Mouse (Mus musculus) layer of hippocampus, adult 9-11 months (tissue): ENCODE measurements around the gene Ttc32.
"Not testable (repeated sequence)": the region's sequence is repeated elsewhere in the genome, so short reads cannot be mapped to it uniquely, and the experiment has no call there.

Source experiments
- DNase-seq: peaks from one replicate; pipeline ENCODE4 v3.0.0; 2022

The Ttc32 gene

DNA sequence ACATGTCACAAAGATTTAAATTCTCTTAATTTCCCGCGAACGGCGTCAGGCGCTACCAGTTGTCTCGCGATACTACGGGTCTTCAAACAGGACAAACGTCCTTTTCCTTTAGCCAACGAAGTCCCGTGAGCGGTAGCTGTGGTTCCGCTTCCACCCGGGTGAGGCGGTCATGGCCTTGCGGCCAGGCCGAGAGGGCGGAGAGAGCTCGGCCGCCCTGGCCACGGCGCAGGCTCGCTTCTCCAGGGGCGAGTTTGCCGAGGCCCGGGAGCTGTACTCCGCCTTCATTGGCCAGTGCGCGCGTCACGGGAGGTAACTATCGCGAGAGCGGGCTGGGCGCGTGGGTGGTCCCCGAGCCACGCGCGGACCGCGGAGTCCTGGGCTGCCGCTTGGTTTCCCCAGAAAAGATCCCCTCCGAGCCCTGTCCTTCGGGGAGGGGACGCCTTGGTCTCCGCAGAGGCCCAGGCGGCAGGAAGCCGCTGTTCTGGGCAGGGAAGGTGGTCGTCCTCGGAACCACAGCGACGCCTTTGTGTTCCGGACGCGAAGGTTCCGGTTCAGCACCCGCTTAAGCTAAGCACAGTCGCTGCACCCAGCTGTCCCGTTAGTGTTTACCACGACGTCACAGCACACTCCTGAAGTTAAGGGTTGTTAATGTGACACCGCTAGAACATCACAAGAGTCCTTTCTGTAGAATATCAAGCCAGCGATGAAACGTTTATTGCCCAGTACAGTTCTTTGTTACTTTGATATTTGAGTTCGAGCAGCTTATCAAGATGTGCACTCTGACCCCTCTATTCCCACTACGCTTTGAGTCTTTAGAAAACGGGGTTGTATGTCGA is at the start of gene Ttc32:
Gene Ttc32 (plus strand): TSS at position 110 of the 836 bp plus-strand sequence.
- peak; percentile 94 for DNase-seq

- no peak for DNase-seq
These were observed 36.6 kb upstream of the Ttc32 start for GRCm38 (mm10) chr12:8993231-8993630.

DNA sequence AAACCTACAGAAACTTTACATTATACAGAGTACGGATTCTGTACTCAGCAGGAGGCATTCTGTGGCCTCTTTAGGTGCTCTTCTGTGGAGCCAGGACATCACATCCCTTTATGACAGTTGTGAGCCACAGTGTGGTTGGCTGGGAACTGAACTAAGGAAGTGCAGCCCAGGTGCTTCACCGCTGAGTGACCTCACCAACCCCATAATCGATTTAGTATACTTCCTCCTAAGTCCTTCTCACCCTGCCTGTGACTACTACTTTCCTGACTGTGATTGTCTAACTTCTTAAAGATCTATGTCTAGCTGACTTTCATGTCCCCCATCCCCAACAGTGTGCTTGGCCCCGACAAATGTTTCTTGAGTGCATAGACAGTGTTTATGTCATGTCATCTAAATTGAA is 31.5 kb upstream of the Ttc32 start:
- DNase-seq, result no peak

DNA sequence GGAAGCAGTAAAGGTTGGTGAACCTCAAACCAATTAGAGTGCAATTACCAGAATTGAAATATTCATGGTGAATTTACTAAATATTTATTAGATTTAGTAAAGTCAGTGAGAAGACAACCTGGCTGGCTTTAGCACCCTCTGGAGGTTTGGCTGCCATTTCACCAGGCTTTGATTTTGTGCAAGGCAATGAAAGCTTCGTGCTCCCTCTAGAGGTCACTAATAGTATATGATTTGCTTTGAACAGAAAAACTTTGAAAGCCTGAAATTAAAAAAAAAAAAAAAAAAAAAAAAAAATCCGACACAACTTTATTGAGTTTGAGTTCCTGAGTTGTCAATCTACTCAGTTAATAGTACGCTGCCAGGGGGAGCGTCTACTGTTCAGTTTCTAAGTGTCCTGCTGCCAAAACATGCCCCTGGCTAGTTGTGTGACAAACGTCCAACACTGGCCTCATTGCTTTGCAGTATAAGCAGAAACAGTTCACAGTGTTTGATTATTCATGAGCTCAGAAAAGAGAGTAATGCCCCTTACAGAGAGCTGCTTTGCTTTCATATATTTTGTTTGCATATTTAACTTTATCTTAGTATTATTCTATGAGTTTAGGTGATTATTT is 27.7 kb upstream of the Ttc32 start:
- peak; percentile 41 for DNase-seq

DNA sequence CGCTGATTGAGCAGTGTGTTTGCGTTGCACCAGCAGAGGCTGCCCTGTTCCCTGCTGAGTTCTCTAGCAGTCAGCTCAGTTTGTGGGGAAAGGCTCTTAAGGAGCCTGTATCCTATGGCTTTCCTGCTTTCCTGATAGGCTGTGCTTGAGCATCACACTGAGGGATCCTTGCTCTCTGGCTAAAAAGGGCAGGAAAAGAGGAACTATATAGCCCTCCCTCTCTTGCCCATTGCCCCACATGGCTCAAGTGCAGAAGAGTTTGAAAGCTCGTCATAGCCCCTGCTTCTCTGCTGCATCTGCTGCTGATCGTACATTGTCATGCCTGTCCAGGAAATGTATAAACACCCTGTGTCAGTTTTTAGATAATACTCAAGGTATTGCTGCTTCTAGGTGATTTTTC is 22.7 kb upstream of the Ttc32 start:
- no peak for DNase-seq

DNA sequence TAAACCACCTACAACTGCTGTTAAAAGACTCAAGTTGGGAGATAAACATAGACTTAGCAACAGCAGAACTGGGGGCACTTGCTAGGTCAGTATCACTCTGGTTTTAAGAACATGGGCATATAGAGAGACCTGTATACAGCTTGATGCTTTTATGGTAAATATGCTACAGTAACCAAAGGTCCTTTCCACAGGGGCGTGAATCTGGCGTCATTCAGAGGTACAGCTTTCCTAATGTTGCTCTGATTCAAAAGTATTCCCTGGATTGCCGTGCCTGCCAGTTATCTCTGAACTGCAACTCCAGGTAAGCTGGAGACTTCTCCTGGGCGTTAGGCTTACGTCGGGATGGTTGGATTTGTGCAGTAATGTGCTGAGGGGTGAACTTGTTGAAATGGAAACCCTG is 22.0 kb upstream of the Ttc32 start:
- DNase-seq, result no peak

DNA sequence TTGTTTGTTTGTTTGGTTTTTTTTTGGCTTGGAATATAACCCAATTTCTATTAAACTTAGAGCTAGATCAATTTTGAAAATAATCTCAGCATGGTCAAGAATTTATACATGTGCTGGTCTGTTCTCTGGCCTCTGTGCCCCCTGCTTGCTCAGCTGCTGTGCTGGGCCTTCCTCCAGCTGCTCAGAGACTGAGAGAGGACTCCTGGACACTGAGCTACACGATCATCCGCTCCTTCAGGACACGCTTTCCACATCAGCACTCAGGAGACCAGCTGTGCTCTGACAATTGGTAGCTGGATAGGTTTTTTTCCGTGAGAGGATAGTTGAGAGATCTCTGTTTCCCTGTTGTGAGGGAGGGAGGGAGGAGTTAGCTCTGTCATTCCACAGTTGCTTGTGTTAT is 19.5 kb upstream of the Ttc32 start:
- no peak for DNase-seq

DNA sequence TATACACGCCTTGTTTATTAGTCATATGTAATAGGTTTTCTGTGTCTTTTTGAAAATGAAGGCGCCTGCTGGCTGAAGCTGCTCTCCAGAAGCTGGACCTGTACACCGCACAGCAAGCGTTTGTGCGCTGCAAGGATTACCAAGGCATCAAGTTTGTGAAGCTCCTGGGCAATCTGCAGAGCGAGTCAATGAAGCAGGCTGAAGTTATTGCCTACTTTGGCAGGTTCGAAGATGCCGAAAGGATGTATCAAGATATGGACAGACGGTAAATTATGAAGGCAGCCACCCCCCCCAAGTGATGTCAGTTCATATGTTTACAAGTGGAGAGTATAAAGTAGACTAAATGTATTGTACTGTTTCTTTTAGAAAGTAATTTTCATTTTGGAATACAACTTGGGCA is 13.4 kb upstream of the Ttc32 start:
- DNase-seq, result no peak

GRCm38 (mm10) chr12:9020431-9020830 is 9.4 kb upstream of the Ttc32 start:
- DNase-seq, result no peak

- DNase-seq, result no peak
These were observed 8.8 kb upstream of the Ttc32 start for GRCm38 (mm10) chr12:9020986-9021385.

DNA sequence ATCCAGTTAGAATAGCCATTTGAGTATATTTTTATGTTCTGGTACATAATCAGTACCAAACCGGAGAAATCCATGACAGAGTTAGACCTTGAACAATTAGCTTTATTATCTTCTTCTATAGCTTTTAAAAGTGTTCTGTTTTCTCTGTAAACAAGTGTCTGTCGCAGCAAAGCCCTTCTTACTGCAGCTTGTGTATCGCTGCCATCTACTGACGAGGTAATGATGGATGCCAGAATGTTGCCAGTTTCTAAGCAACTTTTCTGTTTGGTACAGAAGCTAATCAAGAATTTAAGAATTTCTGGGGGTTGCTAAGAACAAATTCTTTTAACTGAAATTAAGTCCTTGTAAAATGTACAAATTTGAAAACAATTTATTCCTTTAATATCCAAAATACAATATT is 6.8 kb upstream of the Ttc32 start:
- no peak for DNase-seq

DNA sequence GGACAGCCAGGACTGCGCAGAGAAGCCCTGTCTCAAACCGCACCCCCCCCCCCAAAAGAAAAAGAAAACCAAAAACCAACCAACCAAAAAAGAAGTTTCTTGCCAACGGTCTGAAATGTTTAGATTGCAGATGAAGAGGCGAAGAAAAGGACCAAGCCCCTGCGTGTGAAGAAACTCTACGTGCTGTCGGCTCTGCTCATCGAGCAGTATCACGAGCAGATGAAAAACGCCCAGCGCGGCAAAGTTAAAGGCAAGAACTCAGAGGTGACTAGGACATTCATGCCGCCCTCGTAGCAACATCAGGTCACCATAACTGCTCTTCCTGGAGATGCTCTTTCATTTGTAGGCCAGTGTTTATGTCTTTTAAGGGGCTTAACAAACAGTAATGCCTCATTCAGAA is 5.7 kb upstream of the Ttc32 start:
- no peak for DNase-seq

DNA sequence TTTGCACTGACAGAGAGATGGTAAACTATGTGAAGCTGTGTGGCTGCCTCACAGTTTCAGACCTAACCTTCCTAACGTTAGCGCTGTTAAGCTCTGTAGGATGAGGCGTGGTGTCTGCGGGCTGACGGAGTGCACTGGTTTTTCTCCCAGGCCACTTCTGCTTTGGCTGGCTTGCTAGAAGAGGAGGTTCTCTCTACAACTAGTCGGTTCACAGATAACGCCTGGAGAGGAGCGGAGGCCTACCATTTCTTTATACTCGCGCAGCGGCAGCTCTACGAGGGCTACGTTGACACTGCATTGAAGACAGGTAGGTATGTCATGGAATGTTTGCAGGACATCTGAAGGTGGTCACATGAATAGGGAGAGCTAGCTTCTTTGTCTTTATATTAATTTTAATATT is 5.1 kb upstream of the Ttc32 start:
- DNase-seq, result no peak

GRCm38 (mm10) chr12:9026843-9027242 is 3.0 kb upstream of the Ttc32 start:
- no peak for DNase-seq

DNA sequence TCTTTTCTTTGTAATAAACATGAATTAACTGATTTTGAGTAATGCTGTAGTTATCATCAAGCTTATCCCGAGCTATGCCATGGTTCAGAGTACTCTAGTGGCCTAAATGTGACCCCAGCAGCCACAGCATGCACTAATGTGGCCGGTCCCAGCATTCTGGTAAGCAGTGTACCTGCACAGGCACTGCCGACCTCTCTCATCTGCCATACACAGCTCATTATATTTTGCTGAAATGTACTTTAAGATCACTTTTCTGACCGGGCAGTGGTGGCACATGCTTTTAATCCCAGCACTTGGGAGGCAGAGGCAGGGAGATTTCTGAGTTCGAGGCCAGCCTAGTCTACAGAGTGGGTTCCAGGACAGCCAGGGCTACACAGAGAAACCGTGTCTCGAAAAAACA is 981 bp upstream of the Ttc32 start:
- DNase-seq, result not testable (repeated sequence)

- no peak for DNase-seq
These were observed 300 bp upstream of the Ttc32 start for GRCm38 (mm10) chr12:9029506-9029887.

GRCm38 (mm10) chr12:9031166-9031565 is 1.4 kb downstream of the Ttc32 start:
- no peak for DNase-seq

DNA sequence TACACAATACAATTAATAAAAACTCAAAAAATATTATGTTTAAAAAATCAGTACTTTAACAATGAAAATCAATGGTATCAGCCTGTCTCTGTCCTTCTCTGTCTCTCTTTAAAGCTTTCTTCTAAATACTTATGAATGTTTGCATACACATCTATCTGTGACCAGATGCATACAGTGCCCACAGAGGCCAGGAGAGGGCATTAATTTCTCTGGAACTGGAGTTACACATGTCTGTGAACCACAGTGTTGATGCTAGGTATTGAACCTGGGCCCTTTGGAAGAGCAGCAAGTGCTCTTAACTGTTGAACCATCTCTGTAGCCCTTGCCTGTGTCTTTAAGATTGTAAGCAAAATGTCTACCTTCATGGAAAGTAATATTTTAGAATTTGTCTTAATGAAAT is 3.3 kb downstream of the Ttc32 start:
- DNase-seq, result no peak

GRCm38 (mm10) chr12:9036409-9036808 is 6.6 kb downstream of the Ttc32 start:
- no peak for DNase-seq

- DNase-seq, result no peak
These were observed 10.4 kb downstream of the Ttc32 start for GRCm38 (mm10) chr12:9040177-9040576.

DNA sequence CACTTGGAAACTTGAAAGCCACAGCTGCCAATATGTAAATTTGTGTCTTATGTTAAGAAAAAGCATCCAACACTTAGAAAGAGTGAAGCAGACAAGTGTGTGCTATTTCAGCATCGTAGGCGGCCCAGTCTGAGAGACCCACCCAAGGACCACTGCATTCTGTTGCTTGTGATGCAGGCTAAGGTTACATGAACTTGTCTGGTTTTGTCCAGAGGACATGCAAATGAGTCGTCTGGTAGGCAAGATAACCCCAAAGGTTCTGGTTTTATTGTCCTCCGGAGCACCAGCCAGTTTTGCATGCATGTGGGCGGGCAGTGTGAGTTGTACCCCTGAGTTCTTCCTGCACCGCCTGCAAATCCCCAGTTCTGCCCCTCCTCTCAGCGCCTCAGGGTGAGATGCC is 10.9 kb downstream of the Ttc32 start:
- no peak for DNase-seq

DNA sequence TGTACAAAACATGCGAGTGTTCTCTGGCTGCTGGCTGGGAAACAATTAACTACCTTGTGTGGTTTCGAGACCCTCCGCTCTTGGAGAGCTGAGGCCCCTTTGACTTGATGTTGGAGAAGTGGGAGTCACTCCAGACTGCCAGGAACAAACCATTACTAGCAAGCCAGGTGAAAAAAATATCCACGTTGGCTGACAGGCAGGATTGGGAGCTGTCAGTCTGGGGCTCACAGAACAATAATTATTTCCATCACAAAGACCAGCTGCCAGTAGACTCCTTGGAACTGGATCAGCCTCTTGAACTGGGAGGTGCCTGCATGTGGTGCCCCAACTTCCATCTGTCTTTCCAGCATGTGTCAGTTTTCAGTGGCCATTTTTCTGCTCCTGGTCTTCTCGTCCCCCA is 12.5 kb downstream of the Ttc32 start:
- no peak for DNase-seq

DNA sequence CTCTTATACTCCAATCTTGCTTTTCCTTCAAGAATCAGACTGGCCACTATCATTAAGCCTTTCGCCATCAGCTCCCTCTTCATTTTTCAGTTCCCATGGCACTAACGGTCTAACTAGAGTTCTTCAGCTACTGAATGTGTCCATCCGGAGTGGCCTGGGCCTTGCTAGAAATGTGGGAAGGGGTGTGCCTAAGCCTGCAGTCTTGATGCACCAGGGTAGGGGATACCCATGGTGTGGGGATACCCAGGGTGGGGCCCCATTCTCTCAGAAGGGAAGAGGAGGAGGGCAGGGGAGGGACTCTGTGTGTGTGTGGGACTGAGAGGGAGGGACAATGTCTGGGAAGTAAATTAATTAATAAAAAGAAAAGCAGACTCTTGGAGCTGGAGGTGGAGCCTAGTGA is 13.0 kb downstream of the Ttc32 start:
- DNase-seq, result no peak

DNA sequence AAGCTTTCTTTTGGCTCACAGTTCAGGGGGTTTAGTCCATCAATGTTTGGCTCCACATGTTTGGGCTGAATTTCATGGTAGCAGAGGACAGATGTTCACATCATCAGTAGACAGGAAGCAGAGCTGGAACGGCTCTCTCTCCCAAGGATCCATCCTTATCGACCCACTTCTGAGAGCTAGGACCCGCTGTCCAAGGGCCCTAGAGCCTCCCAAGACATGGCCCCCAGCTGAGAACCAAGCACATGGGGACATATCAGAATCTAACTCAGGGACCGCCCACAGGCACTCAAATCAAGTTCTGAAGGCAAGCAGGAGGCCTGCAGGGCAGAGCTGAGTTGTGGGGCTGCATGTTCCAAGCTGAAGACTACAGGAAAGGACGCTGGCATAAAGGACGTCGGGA is 14.9 kb downstream of the Ttc32 start:
- no peak for DNase-seq

DNA sequence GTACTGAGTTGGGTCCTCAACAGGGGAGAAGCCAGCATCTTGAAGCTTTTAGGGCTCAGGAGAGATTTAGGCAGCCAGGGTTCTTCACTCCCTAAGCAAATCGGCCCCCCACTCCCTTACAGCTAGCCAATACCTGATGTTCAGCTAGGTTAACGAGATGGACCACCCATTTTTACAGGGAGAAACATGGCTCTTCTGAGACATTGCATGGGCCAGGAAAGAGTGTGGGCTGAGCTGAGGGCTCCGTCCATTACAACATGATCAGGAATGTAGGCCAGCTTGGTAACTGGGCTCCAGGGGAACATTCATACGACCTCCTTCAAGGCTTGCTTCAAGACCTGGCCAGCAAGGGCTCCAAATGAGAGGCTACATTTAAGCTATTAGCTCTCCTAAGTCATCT is 16.9 kb downstream of the Ttc32 start:
- no peak for DNase-seq
